Mouse (Mus musculus) cerebellum, adult 2 months (tissue): ENCODE measurements around the gene Slfnl1. TPM values are rescaled to one million over a fixed set of nuclear protein-coding genes. Genes with fewer than 3 reads are reported as not detected.

Experiments
- DNase-seq, 2 experiments: peaks; one replicate each; pipeline ENCODE4 v3.0.0; 2021
- H3K27ac ChIP-seq: fragments of 200-500 bp; 2 replicates; pipeline ENCODE4 v1.5.1; 2012; ENCODE audit warnings: low read length, control low read depth, inconsistent platforms; ENCODE audit not compliant: insufficient read depth
- H3K27me3 ChIP-seq: fragments of 200-500 bp; 2 replicates; pipeline ENCODE4 v1.6.1; 2012; ENCODE audit warnings: inconsistent platforms, mild to moderate bottlenecking, low read length, moderate library complexity; ENCODE audit not compliant: control insufficient read depth, insufficient read depth
- H3K4me1 ChIP-seq: fragments of 200-500 bp; 2 replicates; pipeline ENCODE4 v1.6.1; 2011; ENCODE audit warnings: low read length; ENCODE audit not compliant: control insufficient read depth, insufficient read depth
- H3K4me3 ChIP-seq: fragments of 200-500 bp; replicated peaks from 2 replicates; pipeline ENCODE3; 2011; ENCODE audit warnings: mild to moderate bottlenecking, low read depth, low read length, control low read depth; ENCODE audit not compliant: insufficient read depth
- CTCF ChIP-seq: fragments of 200-500 bp; IDR thresholded peaks from 2 replicates; pipeline ENCODE4 v1.5.1; 2011; ENCODE audit warnings: low read depth, mild to moderate bottlenecking, control low read depth, low read length, moderate library complexity, borderline replicate concordance; ENCODE audit not compliant: insufficient read depth
- POLR2A ChIP-seq: fragments of 200-500 bp; IDR thresholded peaks from 2 replicates; pipeline ENCODE4 v1.6.1; 2011; ENCODE audit warnings: low read length, control low read depth, borderline replicate concordance; ENCODE audit not compliant: insufficient read depth
- WGBS: fragments of 180-500 bp; shearing (Covaris S2); methylation state at CpG from one replicate; pipeline ENCODE4 v1.1.7; 2018; 5-methylcytosine and 5-hydroxymethylcytosine counted together
- polyA plus RNA-seq: library from polyadenylated mRNA; depleted of rRNA; stranded (reverse); fragments of >200 nt; gene quantifications from 2 replicates; pipeline ENCODE4 v1.2.3, GENCODE M21; 2012; rRNA removed

Gene Slfnl1
- polyA plus RNA-seq = 0.25 and 0.31 TPM in 2 replicates

DNA sequence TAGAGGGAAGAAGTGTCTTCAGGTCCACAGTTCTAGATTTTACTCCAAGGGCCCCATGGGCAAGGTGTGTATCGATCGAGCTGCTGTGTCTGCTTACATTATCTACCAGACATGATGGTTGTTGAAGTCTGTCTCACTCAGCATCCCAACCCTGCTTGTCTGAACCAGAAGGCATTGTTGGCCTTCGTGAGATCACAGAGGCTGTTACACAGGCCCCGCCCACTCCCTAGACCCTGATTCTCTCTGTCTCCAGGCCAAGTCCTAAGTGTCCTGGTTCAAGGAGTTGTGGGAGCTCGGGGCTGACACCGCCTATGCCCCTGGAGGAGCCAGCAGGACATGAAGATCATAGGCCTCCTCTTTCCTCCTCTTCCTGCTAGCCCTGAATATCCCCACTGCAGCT lies at the start of gene Slfnl1:
Gene Slfnl1, plus strand, starts transcription at position 246 of the 400 bp plus-strand sequence.
- Histone ChIP-seq H3K27ac (no peak within 1 kb of the TSS), H3K4me1 (no peaks in the 10 kb centered on the region), H3K4me3 (no peak within 1 kb of the TSS), H3K27me3 (no peaks in the 10 kb centered on the region)
- WGBS = 81% methylated on average over 6 of the region's 6 CpGs
- TF ChIP-seq POLR2A (no peak), CTCF (no peak)
- no peak for DNase-seq

DNA sequence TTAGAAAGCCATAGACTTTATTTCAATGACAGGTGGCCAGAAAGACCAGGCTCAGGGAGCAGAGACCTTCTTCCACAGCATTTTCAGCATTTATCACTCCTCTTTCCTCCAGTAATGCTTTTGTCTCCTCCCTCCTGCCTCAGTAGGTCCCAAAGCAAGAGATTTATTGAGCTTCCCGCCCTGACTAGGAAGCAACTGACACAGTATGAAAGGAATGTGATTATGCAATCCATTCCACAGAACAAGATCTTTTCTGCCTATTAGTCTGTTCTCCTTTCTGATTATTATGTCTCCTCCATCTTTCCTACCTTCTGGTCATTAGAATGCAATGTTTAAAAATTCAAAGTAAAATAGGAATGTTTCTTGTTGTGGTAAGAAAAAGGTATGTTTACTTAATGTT lies 44.3 kb upstream of the Slfnl1 start:
- Histone ChIP-seq H3K4me1 (no peaks in the 10 kb centered on the region), H3K27me3 (no peaks in the 10 kb centered on the region), H3K4me3 (no peak overlapping the region), H3K27ac (no peak overlapping the region)
- 60% methylated on average over 1 of the region's 1 CpGs for WGBS
- DNase-seq = no peak
- TF ChIP-seq CTCF (no peak), POLR2A (no peak)

DNA sequence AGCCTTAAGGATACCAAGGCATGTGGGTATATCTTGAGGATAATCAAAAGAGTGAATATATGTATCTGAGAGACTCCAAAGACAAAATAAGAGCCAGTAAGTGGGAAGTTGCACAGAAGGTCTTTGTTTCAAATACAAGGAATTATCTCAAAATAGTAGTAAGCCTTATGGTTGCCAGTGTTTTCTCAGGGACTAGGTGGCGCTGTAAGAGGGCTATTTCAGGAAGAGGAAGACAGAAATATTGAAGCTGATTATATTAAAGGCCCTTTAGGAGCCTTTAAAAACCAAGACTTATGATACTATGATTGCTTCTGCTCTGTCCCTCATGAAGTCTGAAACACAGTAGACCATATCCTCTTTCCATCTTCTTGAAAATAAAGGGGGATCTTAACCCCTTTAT lies 25.1 kb upstream of the Slfnl1 start:
- H3K4me3 ChIP-seq = no peak overlapping the region
- H3K27ac ChIP-seq = no peak overlapping the region
- H3K4me1 ChIP-seq = no peaks in the 10 kb centered on the region
- 95% methylated on average over 1 of the region's 1 CpGs for WGBS
- TF ChIP-seq POLR2A (no peak), CTCF (no peak)
- no peaks in the 10 kb centered on the region for H3K27me3 ChIP-seq
- no peak for DNase-seq

DNA sequence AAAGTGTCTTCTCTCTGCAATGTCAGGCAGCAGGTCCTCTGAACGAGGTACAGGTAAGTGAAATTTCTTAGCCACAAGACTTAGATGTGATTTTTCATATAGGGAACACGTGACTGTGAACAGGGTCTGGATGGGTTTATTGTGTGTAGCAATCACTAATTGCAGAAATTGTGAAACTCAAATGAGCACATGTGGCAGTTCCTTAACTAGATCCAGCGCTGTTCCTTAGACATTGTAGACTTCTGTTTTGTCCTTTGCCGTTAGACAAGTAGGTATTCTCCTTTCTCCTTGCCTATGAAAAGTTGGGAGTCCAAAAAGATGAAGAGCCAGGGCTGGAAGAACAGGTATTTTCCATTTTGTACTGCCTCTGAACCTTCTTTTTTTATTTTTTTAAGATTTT lies 20.8 kb upstream of the Slfnl1 start:
- H3K27me3 ChIP-seq = no peaks in the 10 kb centered on the region
- no peak overlapping the region for H3K27ac ChIP-seq
- TF ChIP-seq POLR2A (no peak), CTCF (no peak)
- H3K4me1 ChIP-seq = no peaks in the 10 kb centered on the region
- WGBS = 96% methylated on average over 4 of the region's 4 CpGs
- DNase-seq = no peak
- H3K4me3 ChIP-seq = no peak overlapping the region

DNA sequence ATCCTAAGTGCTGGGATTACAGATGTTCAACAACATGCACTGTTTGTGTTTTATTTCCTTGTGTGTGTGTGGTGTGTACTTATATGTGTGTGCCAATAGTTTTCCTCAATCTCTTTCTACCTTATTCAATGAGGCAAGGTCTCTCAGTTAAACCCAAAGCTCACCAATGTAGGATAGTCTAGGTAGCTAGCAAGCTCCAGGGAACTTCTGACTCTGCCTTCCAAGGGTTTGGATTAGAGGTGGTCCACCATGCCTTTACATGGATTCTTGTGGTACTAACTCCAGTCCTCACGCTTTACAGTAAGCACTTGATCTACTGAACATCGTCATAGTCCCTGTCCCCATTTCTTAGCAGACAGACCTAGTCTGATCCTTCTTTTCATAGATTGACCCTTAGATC lies 17.7 kb upstream of the Slfnl1 start:
- no peak overlapping the region for H3K4me3 ChIP-seq
- no peak for DNase-seq
- no peak overlapping the region for H3K27ac ChIP-seq
- WGBS = 95% methylated on average over 2 of the region's 2 CpGs
- no peaks in the 10 kb centered on the region for H3K4me1 ChIP-seq
- no peaks in the 10 kb centered on the region for H3K27me3 ChIP-seq
- no peak for TF ChIP-seq CTCF

DNA sequence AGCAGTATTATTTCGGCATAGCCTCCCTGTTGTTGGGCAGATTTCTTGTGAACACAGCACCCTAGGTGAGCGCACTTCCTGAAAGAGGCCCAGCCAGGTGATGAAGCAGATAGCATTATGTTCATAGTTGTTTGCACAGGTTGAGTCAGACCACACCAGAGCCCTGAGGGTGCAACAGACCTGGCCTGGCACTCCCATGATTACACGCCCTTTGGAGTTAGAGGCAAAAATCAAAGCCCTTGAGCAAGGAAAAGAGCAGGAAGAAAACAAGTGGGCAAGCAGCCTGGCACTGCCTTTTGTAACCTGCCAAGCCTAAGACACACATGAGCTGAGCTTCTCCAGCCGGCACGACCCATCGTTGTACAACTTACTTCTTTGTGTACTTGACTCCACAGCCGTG lies 15.5 kb upstream of the Slfnl1 start:
- 91% methylated on average over 7 of the region's 7 CpGs for WGBS
- no peaks in the 10 kb centered on the region for H3K4me1 ChIP-seq
- no peak for DNase-seq
- H3K27ac ChIP-seq = no peak overlapping the region
- TF ChIP-seq CTCF = no peak
- no peak for TF ChIP-seq POLR2A
- H3K4me3 ChIP-seq = no peak overlapping the region
- H3K27me3 ChIP-seq = no peaks in the 10 kb centered on the region

DNA sequence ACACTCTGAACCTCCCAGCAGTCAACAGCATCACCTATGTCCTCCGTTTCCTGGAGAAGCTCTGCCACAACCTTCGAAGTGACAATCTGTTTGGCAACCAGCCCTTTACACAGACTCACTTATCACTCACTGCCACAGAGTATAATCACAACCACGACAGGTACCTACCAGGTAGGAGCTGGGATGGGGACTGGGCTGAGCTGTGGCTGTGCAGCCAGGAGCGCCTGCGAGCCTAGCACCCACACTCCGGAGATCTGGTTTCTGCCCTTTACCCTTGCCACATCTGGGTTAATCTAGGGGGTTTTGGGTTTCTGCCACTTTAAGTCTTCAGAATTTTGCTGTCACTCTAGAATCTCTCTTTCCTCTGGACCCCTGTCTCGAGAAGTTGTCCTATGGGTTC lies 15.1 kb upstream of the Slfnl1 start:
- WGBS = 90% methylated on average over 7 of the region's 7 CpGs
- DNase-seq = no peak
- Histone ChIP-seq H3K27ac (no peak overlapping the region), H3K27me3 (no peaks in the 10 kb centered on the region), H3K4me1 (no peaks in the 10 kb centered on the region), H3K4me3 (no peak overlapping the region)
- TF ChIP-seq CTCF = no peak
- no peak for TF ChIP-seq POLR2A

DNA sequence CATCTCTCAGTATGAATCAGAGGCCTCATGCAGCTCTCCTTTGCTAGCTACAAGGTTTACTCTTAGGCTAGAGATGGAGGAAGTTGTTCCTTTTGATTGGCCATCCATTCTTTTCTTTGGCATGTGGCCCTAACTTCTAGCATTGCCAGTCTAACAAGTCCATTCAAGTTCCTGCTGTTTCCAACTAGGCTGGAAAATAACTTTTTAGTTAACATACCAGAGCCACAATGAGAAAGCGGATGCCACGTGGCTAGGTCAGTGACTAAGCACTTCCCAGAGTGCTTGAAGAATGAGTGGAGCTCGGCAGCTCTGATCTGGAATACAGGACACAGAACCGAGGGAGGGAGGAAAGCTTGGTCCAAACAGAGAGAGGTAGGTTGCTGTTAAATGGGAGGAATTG lies 14.7 kb upstream of the Slfnl1 start:
- Histone ChIP-seq H3K4me3 (no peak overlapping the region), H3K4me1 (no peaks in the 10 kb centered on the region), H3K27me3 (no peaks in the 10 kb centered on the region), H3K27ac (no peak overlapping the region)
- WGBS = 68% methylated on average over 4 of the region's 4 CpGs
- DNase-seq = no peak
- TF ChIP-seq CTCF = no peak
- TF ChIP-seq POLR2A = no peak
